Mouse (Mus musculus) cerebellum, adult 18-20 months (tissue): ENCODE measurements around the gene Vps45.
"Not testable (repeated sequence)": the region's sequence is repeated elsewhere in the genome, so short reads cannot be mapped to it uniquely, and the experiment has no call there.

ENCODE experiments used
- DNase-seq, 2 experiments: peaks; one replicate each; pipeline ENCODE4 v3.0.0; 2021

Gene Vps45

GRCm38 (mm10) chr3:95994975-95995801 is 63.1 kb downstream of the Vps45 start:
- peak; percentile 48 to 70 for DNase-seq

DNA sequence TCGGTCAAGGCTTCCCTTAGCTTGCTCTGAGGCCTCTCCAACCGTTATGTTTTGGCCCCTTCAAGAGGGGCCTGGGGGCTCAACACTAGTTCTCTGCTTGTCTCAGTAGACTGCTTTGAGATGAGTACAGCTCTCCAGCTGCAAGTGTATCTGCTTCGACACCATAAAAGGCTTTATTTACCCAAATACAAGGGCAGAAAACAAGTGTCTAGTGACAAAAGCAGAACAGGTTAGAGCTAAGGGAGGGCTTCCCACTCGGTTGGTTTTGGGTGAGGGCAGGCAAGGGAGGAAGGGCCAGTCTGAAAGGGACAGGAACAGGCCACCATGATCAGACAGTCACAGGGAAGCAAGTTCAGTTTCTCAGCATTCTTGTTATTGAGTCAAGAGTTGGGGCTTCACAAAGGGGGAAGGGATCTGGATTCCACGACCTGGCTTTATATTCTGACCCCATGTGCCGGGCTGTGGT is 63.9 kb downstream of the Vps45 start:
- DNase-seq, result peak in 1 of 2 experiments; percentile 57

DNA sequence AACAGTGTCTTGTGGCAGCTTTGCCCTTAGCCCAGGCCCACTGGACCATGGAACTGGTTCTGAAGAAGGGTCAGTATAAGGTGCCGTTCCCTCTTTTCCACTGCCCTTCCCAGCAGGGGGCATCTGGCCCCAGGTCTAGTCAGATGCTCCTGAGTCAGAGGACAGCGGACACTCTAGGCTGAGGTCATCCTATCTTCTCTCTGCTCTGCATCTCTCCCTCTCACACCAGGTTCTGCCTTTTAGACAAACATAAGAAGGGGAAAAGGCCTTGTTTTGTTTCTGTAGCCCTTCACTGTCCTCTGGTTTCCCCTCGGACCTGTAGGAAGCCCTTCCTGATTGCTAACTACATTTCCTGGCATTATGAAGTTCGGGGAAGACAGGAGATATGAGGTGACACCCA is 64.4 kb downstream of the Vps45 start:
- DNase-seq, result peak; percentile 77

DNA sequence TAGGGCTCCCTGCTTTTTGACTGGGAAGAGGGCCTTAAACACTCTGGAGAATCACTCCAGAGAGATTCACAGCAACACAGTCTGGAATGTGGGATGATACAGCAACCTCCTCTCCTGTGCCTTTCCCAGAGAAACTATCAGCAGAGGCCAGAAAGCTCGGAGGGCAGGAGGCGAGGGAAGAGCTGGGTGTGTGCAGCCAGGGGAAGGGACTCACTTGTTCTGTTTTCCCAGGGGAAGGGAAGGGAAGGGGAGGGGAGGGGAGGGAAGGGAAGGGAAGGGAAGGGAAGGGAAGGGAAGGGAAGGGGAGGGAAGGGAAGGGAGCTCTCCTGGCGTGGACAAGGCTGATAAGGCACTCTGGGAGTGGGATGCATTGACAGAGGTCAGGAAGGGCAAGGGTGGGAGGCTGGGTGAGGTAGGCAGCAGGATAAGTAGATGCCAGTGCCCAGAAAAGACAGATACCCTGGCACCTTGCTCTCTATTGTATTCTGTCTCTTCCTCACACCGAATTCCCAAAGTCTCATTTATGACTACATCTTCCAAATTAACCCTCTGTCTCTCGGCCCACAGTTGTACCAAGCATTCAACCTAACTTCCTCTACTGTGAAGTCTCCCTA is 65.2 kb downstream of the Vps45 start:
- DNase-seq, result peak; percentile 37 to 44

GRCm38 (mm10) chr3:95990413-95990941 is 67.8 kb downstream of the Vps45 start:
- DNase-seq, result no peak

GRCm38 (mm10) chr3:95988969-95989368 is 69.3 kb downstream of the Vps45 start:
- DNase-seq, result peak; percentile 74 to 76

DNA sequence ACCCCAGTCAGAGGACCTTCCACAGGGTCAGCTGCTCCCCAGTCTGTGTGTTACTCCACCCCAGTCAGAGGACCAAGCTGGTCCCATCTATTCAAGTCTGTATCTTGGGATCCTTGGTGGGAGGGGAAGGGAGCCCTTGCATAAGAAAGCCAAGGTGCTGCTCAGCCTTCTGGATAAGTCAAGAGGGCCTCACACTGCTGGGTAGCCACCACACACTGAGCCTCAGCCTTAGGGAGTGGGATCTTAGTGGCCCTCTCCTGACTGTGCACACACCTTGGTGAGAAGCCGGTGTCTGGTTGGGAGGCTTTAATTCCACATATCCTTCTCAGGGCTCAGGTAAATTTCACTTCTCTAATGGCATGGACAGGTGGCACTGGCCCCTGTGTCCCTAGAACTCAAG is 70.1 kb downstream of the Vps45 start:
- no peak for DNase-seq

DNA sequence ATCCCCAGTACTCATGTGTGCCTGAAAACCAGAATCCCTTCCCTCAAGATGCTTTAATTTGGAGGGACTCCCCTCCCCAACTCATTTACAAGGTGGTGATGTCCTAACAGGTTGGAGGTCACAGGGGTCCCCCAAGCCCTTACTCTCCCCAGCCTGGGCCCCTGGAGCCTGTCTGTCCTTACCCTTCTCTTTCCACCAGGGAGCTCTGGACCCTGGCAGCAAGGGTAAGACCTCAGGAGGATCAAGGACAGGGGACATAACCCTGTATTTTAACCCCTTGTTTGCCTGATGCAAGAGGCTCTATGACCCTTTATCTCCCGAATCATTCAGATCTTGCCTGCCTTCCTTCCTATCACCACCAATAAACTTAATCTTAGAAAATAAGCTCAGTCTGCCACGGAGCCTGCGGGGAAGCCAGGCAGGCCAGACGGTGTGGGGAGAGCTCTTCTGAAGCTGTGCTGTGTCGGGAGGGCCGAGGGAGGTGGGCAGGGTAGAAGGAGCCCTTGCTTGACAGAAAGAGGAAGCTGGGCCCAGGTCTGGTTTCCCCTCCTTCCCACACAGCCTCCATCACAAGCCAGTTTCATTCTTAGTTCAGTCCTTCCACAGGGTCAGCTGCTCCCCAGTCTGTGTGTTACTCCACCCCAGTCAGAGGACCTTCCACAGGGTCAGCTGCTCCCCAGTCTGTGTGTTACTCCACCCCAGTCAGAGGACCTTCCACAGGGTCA is 70.7 kb downstream of the Vps45 start:
- DNase-seq, result no peak

GRCm38 (mm10) chr3:95986984-95987383 is 71.3 kb downstream of the Vps45 start:
- DNase-seq, result no peak

DNA sequence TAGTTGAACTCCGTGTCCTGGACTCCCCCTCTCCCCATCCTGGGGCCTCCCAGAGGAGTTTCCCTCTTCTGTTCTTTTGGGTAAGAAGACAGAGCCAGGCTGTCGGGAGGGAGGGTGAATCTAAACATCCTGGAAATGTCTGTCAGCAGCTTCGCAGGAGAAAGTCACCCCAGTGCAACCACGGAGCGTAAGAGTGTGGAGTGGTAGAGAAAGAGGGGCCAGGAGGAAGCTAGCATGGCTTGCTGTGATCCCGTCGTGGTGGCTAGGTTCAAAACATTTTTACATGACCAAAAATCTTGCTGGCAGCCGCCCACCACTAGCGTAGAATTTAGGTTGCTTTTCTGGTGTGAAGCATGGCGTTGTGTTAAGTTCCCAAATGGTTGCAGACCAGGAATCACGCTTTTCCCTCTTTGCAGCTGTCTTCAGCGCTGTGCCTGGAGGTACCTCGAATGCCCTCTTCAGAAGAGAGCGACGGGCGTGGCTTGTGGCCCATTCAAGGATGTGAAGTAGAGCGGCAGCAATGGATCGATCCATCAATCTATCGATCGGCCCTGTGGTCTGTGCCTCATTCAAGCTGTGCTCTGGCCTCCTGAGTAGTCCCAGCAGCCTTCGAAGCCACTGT is 72.2 kb downstream of the Vps45 start:
- peak in 1 of 2 experiments; percentile 32 for DNase-seq

DNA sequence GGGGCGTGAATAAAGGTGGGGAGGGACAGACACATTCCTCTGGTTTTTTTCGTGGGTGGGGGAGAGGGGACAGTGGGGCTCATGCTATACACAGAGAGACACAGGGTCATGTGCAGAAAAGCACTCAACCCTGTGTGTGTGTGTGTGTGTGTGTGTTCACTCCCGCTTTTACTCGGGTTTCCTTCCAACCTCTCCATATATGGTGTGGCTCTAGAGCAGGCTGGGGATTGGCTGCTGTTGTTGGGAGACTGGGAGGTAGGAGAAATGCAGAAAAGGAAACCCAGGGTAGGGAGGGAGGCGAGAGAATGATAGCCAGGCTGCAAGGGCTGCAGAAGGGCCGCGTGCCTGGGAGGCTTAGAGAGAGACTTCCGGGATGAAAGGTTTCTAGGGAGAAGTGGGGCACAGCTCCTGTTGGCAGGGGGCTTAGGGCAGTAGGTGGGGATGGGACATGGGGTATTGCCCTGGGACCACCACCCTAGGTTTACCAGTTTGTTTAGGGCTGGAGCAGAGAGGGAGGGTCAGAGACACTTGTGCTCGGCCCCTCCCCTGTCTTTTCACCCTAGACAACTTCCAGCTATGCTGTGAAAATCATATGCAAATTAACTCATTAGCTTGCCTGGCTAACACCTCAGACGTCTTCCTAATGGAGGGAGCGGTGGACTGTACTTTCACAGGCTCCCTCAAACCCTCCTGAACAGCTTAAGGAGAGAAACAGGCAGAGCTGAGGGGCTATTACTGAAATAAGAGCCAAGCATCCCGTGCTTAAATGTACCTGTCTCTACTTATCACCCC is 72.9 kb downstream of the Vps45 start:
- DNase-seq, result peak; percentile 56 to 73

GRCm38 (mm10) chr3:95982129-95982528 is 76.1 kb downstream of the Vps45 start:
- no peak for DNase-seq

DNA sequence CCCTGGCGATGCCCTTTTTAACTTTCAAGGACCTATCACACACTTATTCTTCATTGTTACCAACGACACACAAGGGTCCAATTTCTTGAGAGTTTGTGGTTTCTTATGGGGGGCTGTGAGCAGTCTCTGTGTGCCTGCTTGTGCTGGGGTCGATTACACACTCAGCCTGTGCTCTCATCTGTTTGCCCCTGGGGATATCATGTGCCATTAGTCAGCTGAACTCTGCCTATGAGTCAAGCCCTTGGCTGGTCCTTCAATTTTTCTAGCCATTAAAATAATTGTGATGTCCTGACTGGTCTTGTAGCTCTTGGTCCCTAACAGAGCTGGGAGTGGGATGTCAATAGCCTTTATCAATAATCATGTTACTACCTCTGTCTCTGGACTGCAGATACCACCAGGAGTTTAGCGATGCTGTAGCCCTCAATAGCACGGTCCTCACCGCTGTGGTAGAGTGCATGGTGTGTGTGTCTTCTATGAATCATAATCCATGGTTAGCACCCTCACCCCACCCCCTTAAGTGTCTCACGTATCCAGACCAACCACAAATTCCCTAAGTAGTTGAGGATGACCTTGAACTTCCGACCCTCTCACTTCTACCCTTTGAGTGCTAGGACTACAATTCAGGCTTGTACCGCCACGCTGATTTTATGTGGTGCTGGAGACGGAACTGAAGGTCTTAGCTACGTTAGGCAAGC is 77.8 kb downstream of the Vps45 start:
- DNase-seq, result no peak

- DNase-seq, result no peak
These were observed 80.0 kb downstream of the Vps45 start for GRCm38 (mm10) chr3:95978265-95978664.

DNA sequence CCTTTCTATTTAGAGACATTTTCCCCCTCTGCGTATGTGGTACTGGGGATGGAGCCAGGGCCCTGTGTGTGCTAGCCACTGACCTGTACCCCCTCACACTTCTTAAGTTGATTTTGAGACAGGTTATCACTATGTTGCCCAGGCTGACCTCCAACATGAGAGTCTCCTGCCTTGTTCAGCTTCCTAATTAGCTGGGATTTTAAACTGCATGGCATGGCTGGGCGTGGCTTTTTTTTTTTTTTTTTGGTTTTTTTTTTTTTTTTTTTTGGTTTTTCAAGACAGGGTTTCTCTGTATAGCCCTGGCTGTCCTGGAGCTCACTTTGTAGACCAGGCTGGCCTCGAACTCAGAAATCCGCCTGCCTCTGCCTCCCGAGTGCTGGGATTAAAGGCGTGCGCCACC is 80.7 kb downstream of the Vps45 start:
- DNase-seq, result not testable (repeated sequence)

DNA sequence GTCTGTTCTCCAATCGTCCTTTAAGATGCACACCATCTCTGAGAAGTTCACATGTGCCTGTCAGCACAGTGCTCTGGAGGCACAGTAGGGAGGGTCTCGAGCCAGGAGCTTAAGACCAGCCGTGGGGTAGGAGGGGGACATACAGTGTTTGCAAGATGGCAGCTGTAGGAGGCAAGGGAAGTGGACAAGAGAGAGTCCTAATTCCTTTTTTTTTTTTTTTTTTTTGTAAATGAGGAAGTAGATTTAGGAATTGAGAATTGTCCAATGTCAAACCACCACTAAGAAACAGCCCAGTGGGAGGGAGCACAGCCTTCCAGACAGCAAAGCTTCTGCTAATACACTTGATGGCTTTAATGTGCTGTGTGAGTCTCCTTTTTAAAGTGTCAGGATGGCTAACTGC is 81.2 kb downstream of the Vps45 start:
- DNase-seq, result no peak

DNA sequence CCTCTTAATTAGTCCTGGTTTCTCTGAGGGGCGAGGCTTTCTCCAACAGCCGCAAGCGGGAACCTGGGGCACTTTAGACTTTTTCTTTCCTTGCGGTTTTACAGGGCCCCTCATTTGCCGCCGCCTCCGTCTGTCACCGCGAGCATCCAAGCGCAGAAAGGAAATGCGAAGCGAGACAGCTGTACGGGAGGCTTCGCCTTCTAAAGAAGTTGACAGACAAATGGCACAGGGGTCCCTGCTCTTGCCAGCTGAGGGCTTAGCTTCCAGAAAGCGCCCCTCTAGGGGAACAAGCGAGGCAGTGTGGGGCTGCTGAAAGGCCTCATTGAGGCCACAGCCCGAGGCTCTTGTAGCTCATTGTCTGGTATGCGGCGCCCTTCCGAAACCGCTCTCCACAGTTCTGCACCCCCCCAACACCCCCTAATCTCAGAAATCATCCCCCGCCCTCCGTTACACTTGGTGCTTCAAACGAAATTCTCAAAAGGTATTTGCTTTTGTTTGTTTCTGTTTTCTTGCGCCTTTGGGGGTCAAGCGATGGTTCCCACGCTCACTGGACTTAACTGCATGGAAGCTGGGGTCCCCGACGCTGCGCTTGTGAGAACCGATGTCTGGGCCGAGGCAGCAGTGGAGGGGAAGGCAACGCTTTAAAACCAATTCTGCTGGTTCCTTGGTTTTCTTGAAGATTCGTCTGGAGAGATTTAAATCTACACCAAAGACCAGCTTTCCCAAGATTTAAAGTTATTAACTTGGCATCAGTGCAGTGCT is 85.2 kb downstream of the Vps45 start:
- no peak for DNase-seq

GRCm38 (mm10) chr3:95972251-95972872 is 85.9 kb downstream of the Vps45 start:
- DNase-seq, result no peak

- not testable (repeated sequence) for DNase-seq
These were observed 87.6 kb downstream of the Vps45 start for GRCm38 (mm10) chr3:95970661-95971060.

DNA sequence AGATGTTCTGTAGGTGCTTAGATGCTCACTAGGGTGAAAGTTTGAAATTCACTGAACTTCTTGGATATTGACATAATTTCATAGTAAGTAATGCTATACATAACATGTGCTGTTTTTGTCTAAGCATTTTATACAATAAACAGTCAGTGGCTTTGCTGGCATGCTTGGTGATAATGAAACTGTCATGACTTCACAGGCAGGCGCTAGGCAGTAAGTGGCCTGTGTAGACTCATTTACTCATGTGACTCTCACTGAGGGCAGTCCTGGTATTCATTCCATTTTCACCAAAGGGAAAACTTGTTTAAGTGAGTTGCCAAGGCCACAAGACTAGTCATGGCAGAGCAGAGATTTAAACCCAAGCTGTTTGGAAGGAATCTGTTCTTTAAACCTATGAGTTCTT is 89.0 kb downstream of the Vps45 start:
- DNase-seq, result no peak
